Mouse (Mus musculus): ENCODE measurements around the gene Zfp771.

The Zfp771 gene

GRCm38 (mm10) chr7:127216307-127216706, 27.8 kb upstream of the Zfp771 start:
- in situ Hi-C loops (cut with MboI, MseI), result loop anchor here (5.0 to 25.0 kb wide), 2 partner anchors 76 to 1021 kb away; partner anchors contain the start of genes 9130023H24Rik, Armc5 and Tgfb1i1

- in situ Hi-C loops (cut with MboI, MseI), result loop anchor here (5.0 to 25.0 kb wide), 2 partner anchors 75 to 1020 kb away; partner anchors contain the start of genes 9130023H24Rik, Armc5 and Tgfb1i1
These were observed 26.6 kb upstream of the Zfp771 start for GRCm38 (mm10) chr7:127217475-127217874.

- in situ Hi-C loops (cut with MboI, MseI), result loop anchor here (5.0 to 25.0 kb wide), 2 partner anchors 74 to 1019 kb away; partner anchors contain the start of genes 9130023H24Rik, Armc5 and Tgfb1i1
These were observed 26.0 kb upstream of the Zfp771 start for GRCm38 (mm10) chr7:127217901-127218642.

- in situ Hi-C loops (cut with MboI, MseI), result loop anchor here (5.0 to 25.0 kb wide), 2 partner anchors 74 to 1019 kb away; partner anchors contain the start of genes 9130023H24Rik, Armc5 and Tgfb1i1
These were observed 25.4 kb upstream of the Zfp771 start for GRCm38 (mm10) chr7:127218670-127219069.

GRCm38 (mm10) chr7:127220440-127220839, 23.6 kb upstream of the Zfp771 start:
- in situ Hi-C loops (cut with MboI, MseI), result loop anchor here (25.0 kb wide), 1 partner anchor 1017 kb away; the partner anchor contains the start of genes 9130023H24Rik, Armc5 and Tgfb1i1

GRCm38 (mm10) chr7:127223106-127223505, 21.0 kb upstream of the Zfp771 start:
- in situ Hi-C loops (cut with MboI, MseI), result loop anchor here (25.0 kb wide), 1 partner anchor 1014 kb away; the partner anchor contains the start of genes 9130023H24Rik, Armc5 and Tgfb1i1

- in situ Hi-C loops (cut with MboI, MseI), result loop anchor here (25.0 kb wide), 1 partner anchor 1014 kb away; the partner anchor contains the start of genes 9130023H24Rik, Armc5 and Tgfb1i1
These were observed 20.3 kb upstream of the Zfp771 start for GRCm38 (mm10) chr7:127223515-127224478.

- in situ Hi-C loops (cut with MboI, MseI), result loop anchor here (25.0 kb wide), 1 partner anchor 1013 kb away; the partner anchor contains the start of genes 9130023H24Rik, Armc5 and Tgfb1i1
These were observed 19.5 kb upstream of the Zfp771 start for GRCm38 (mm10) chr7:127224616-127225015.

- in situ Hi-C loops (cut with MboI, MseI), result no loop called here
These were observed 18.7 kb upstream of the Zfp771 start for GRCm38 (mm10) chr7:127225147-127225995.

GRCm38 (mm10) chr7:127228615-127229303, 15.3 kb upstream of the Zfp771 start:
- in situ Hi-C loops (cut with MboI, MseI), result no loop called here

- in situ Hi-C loops (cut with MboI, MseI), result no loop called here
These were observed 12.7 kb upstream of the Zfp771 start for GRCm38 (mm10) chr7:127231376-127231775.

GRCm38 (mm10) chr7:127231826-127232621, 12.1 kb upstream of the Zfp771 start:
- in situ Hi-C loops (cut with MboI, MseI), result no loop called here

- in situ Hi-C loops (cut with MboI, MseI), result no loop called here
These were observed 11.3 kb upstream of the Zfp771 start, which contains the start of the genes Zfp553 and Sept1 for GRCm38 (mm10) chr7:127232622-127233367. Gene Zfp553, plus strand, starts transcription at chr7:127233061. Gene Sept1, minus strand, starts transcription at chr7:127233130.

GRCm38 (mm10) chr7:127233368-127233749, 10.7 kb upstream of the Zfp771 start:
- in situ Hi-C loops (cut with MboI, MseI), result no loop called here

GRCm38 (mm10) chr7:127233765-127234164, 10.3 kb upstream of the Zfp771 start:
- in situ Hi-C loops (cut with MboI, MseI), result no loop called here

- in situ Hi-C loops (cut with MboI, MseI), result no loop called here
These were observed 9.3 kb upstream of the Zfp771 start for GRCm38 (mm10) chr7:127234777-127235176.

GRCm38 (mm10) chr7:127243361-127243867, 660 bp upstream of the Zfp771 start:
- in situ Hi-C loops (cut with MboI, MseI), result no loop called here

Measured in T-helper 1 cell (primary cell).